Mouse (Mus musculus) midbrain, embryonic 16.5 days (tissue): Measurements from ENCODE around the gene Kif2a. TPM values are rescaled to one million over a fixed set of nuclear protein-coding genes. Genes with fewer than 3 reads are reported as not detected.
"Not testable (repeated sequence)": the region's sequence is repeated elsewhere in the genome, so short reads cannot be mapped to it uniquely, and the experiment has no call there.

Source experiments
- ATAC-seq: fragments of 200-750 bp; cut with Nextera tagmentation; 2 replicates; pipeline ENCODE4 v1.8.0; 2017; ENCODE audit warnings: moderate TSS enrichment
- H3K27ac ChIP-seq: fragments of 300-500 bp; sonication (generic); 2 replicates; pipeline ENCODE4 v1.5.1; 2014; ENCODE audit warnings: mild to moderate bottlenecking, low read length, mixed read lengths
- H3K27me3 ChIP-seq: fragments of 300-500 bp; sonication (generic); 2 replicates; pipeline ENCODE4 v1.6.1; 2014; ENCODE audit warnings: low read depth, low read length, mixed read lengths; ENCODE audit not compliant: control insufficient read depth, insufficient read depth
- H3K36me3 ChIP-seq: fragments of 300-500 bp; sonication (generic); 2 replicates; pipeline ENCODE4 v1.6.1; 2014; ENCODE audit warnings: mild to moderate bottlenecking, low read length, moderate library complexity, mixed read lengths; ENCODE audit not compliant: control insufficient read depth, insufficient read depth
- H3K4me1 ChIP-seq: fragments of 300-500 bp; sonication (generic); 2 replicates; pipeline ENCODE4 v1.6.1; 2014; ENCODE audit warnings: mild to moderate bottlenecking, low read length, mixed read lengths; ENCODE audit not compliant: control insufficient read depth, insufficient read depth
- H3K4me2 ChIP-seq: fragments of 300-500 bp; sonication (generic); 2 replicates; pipeline ENCODE4 v1.6.1; 2014; ENCODE audit warnings: mild to moderate bottlenecking, low read length, mixed read lengths
- H3K4me3 ChIP-seq: fragments of 300-500 bp; sonication (generic); 2 replicates; pipeline ENCODE4 v1.5.1; 2014; ENCODE audit warnings: low read depth, mild to moderate bottlenecking, low read length, moderate library complexity, mixed read lengths
- H3K9ac ChIP-seq: fragments of 300-500 bp; sonication (generic); 2 replicates; pipeline ENCODE4 v1.6.1; 2014; ENCODE audit warnings: low read depth, low read length, mixed read lengths
- H3K9me3 ChIP-seq: fragments of 300-500 bp; sonication (generic); replicated peaks from 2 replicates; pipeline ENCODE4 v1.6.1; 2014; ENCODE audit warnings: mild to moderate bottlenecking, low read length, mixed read lengths; ENCODE audit not compliant: control insufficient read depth, poor library complexity, severe bottlenecking
- WGBS: fragments of 180-500 bp; shearing (Covaris S2); extraction: QIAGEN DNeasy Blood & Tissue Kit; methylation state at CpG from one replicate; pipeline ENCODE4 v1.1.7; 2014; 5-methylcytosine and 5-hydroxymethylcytosine counted together
- polyA plus RNA-seq: library from polyadenylated mRNA; unstranded; fragments of >200 nt; fragmentation: Nextera tagmentation; extraction: Ambion mirVana; gene quantifications from 2 replicates; pipeline ENCODE4 v1.2.1, GENCODE M21; 2015

Gene Kif2a
- polyA plus RNA-seq, 1 experiment from 2014 or later = 42.8 TPM

DNA sequence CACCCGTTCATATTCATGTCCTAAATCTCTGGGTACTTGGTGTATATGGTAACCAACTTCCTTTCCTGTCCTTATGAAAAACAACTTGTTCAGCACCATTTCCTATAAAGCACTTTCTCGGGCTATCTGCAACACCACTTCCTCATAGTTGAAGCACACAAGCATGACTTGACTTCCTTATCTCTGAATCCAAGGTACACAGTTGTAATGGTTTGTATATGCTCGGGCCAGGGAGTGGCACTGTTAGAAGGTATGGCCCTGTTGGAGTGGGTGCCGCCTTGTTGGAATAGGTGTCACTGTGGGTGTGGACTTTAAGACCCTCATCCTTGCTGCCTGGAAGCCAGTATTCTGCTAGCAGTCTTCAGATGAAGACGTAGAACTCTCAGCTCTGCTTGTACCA is 23.3 kb downstream of the Kif2a start:
- Histone ChIP-seq H3K4me3 (no peak overlapping the region), H3K27me3 (no peaks in the 10 kb centered on the region), H3K27ac (no peak overlapping the region), H3K9ac (no peak overlapping the region), H3K4me2 (no peak overlapping the region), H3K4me1 (no peaks in the 10 kb centered on the region; the same call in 1 of the 2 replicates), H3K36me3 (no peaks in the 10 kb centered on the region), H3K9me3 (no peaks in the 10 kb centered on the region)
- no peak for ATAC-seq
- 95% methylated on average over 5 of the region's 5 CpGs for WGBS

DNA sequence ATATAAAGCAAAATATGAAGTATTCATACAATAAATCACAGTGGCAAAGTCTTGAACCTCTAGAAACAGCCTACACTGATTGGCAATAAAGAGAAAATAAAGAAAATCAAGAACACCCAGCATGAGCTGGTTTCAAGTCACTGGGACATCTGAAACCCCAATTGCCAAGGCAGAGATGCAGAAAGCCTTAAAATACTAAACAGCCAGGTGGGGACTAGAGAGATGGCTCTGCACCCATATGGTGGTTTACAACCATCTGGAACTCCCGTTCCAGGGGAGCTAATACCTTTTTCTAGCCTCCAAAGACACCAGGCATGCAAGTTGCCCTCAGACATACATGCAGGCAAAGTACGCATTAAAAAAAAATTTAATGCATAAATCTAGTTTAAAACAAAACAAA is 23.9 kb downstream of the Kif2a start:
- WGBS = 95% methylated on average over 2 of the region's 2 CpGs
- no peaks in the 10 kb centered on the region for H3K27me3 ChIP-seq
- ATAC-seq = no peak

DNA sequence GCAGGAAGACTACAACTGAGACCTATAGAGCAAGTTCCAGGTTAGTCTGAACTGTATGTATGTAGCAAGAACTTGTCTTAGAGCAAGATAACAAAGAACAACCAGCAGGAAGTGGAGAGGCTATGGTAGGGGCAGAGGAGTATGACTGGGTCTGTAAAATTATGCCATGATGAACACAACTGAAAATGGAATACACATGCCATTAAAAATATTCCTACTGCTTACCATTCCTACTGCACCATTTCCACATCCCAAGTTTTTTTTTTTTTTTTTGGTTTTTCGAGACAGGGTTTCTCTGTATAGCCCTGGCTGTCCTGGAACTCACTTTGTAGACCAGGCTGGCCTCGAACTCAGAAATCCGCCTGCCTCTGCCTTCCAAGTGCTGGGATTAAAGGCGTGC is 24.4 kb downstream of the Kif2a start:
- H3K4me3 ChIP-seq, H3K27me3 ChIP-seq, H3K4me2 ChIP-seq, H3K4me1 ChIP-seq, H3K36me3 ChIP-seq, H3K27ac ChIP-seq, ATAC-seq, H3K9me3 ChIP-seq, H3K9ac ChIP-seq: not testable (repeated sequence)
- WGBS = 96% methylated on average over 3 of the region's 4 CpGs

More for the DNA sequence above, 23.9 kb downstream of the Kif2a start:
- Histone ChIP-seq H3K4me3 (no peak overlapping the region), H3K9me3 (no peaks in the 10 kb centered on the region), H3K4me1 (no peaks in the 10 kb centered on the region; the same call in 1 of the 2 replicates), H3K36me3 (no peaks in the 10 kb centered on the region), H3K27ac (no peak overlapping the region), H3K4me2 (no peak overlapping the region), H3K9ac (no peak overlapping the region)

DNA sequence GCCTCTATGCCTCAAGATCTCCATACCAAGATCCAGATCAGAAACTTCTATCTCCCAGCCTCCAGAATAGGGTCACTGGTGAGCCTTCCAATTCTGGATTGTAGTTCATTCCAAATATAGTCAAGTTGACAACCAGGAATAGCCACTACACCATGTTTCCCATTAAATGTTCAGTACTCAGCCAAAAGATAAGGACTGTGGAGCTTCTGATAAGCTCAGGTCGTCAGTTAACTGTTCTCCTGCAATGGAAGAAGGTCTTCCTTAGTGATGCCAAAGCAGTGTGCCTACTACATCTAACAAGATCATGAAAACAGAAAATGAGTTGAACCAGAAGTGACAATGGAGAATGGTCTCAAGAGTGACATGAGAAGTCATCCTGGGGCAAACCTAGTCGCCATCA is 25.0 kb downstream of the Kif2a start:
- WGBS = 91% methylated on average over 2 of the region's 2 CpGs
- H3K4me2 ChIP-seq = no peak overlapping the region
- no peak overlapping the region for H3K27ac ChIP-seq
- no peaks in the 10 kb centered on the region; the same call in 1 of the 2 replicates for H3K4me1 ChIP-seq
- H3K36me3 ChIP-seq = no peaks in the 10 kb centered on the region
- no peak overlapping the region for H3K9ac ChIP-seq
- H3K4me3 ChIP-seq = no peak overlapping the region
- no peaks in the 10 kb centered on the region for H3K9me3 ChIP-seq
- no peak for ATAC-seq
- H3K27me3 ChIP-seq = no peaks in the 10 kb centered on the region

DNA sequence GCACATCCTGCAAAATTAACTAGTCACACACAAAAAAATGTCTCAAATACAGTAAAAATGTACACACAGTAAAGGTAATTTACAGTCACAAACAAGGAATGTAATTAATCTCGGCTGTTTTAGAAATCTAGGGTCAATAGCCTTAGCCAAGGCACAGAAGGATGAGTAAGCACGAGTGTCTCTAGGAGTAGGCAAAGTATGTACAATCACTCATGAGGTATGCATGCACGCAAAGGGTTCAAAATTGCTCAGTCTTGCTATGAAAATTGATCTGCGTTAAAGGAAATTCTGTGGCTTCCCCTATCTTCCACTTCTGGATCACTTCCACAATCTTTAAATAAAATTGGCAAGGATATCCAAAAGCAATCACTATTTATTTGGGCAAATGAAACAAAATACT is 60.4 kb downstream of the Kif2a start:
- Histone ChIP-seq H3K4me3 (no peak overlapping the region), H3K9ac (no peak overlapping the region), H3K27me3 (no peaks in the 10 kb centered on the region), H3K4me1 (no peaks in the 10 kb centered on the region), H3K9me3 (no peaks in the 10 kb centered on the region), H3K27ac (no peak overlapping the region), H3K4me2 (no peak overlapping the region), H3K36me3 (peaks cover 24% of the 10 kb centered on the region)
- 98% methylated on average over 4 of the region's 4 CpGs for WGBS
- no peak for ATAC-seq

DNA sequence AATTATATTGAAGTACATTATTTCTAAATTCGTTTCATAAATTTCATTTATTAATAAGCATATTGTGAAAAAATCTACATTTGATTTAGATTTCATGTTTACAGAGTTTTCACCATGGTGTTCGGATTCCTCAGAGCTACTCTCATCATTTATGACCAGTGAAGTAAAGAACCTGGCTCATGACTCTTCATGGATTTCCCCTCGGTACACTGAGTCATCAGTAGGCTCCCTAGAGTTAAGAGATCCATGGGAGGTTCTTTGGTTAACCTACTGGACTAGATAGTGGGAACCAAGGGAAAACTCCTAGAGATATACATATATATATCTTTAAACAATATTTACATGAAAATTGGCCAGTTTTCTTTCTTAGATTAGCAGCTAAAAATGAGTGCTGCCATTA is 61.4 kb downstream of the Kif2a start:
- H3K4me3 ChIP-seq = no peak overlapping the region
- H3K4me1 ChIP-seq = no peaks in the 10 kb centered on the region
- H3K9ac ChIP-seq = no peak overlapping the region
- H3K9me3 ChIP-seq = no peaks in the 10 kb centered on the region
- peaks cover 23% of the 10 kb centered on the region for H3K36me3 ChIP-seq
- WGBS = 93% methylated on average over 3 of the region's 3 CpGs
- H3K27me3 ChIP-seq = no peaks in the 10 kb centered on the region
- no peak overlapping the region for H3K27ac ChIP-seq
- ATAC-seq = no peak
- no peak overlapping the region for H3K4me2 ChIP-seq

DNA sequence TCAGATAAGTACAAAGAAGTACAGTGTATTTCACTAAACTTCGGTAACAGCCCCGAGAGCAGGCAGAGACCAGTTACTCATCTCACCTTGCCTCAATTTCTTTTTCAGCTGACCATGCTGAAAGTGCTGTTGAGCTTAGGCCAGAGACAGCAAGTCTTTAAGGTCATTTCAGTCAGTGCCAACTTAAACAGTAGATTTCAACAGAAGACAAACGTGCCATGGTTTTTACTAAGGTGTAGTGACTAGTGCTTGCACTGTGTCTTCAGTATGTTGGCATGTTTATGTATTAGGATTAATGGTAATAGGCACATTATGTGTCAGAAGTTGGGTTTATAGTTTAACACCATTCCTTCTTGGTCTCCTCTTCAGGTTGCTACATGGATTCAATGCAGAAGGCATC is 63.6 kb downstream of the Kif2a start:
- peaks cover 18% of the 10 kb centered on the region; the same call in 1 of the 2 replicates for H3K36me3 ChIP-seq
- WGBS = 89% methylated on average over 3 of the region's 3 CpGs
- ATAC-seq = no peak

DNA sequence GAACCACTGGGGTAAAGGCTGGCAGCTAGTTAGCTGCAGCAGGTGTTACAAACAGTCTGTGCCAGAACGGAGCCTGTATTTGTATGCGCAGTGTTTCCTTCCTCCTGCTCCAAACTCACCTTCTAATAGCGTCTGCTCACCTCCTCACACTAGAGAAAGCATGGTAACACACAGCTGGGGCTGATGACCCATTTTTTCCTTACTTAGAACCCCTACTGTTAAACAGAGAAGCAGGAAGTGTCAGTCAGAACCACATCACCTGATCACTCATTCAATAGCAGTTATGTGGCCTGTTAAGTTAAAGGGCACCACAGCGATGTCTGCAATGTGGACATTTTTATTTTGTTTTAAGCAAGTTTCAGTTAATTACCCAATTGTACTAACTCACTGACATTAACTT is 64.4 kb downstream of the Kif2a start:
- no peaks in the 10 kb centered on the region for H3K27me3 ChIP-seq
- ATAC-seq = no peak
- H3K9ac ChIP-seq = no peak overlapping the region
- H3K9me3 ChIP-seq = no peaks in the 10 kb centered on the region
- peaks cover 15% of the 10 kb centered on the region; the same call in 1 of the 2 replicates for H3K36me3 ChIP-seq
- no peak overlapping the region for H3K4me2 ChIP-seq
- H3K27ac ChIP-seq = no peak overlapping the region
- WGBS = 89% methylated on average over 4 of the region's 4 CpGs
- no peak overlapping the region for H3K4me3 ChIP-seq
- H3K4me1 ChIP-seq = no peaks in the 10 kb centered on the region

More for the DNA sequence above, 63.6 kb downstream of the Kif2a start:
- no peak overlapping the region for H3K27ac ChIP-seq
- H3K4me1 ChIP-seq = no peaks in the 10 kb centered on the region
- no peaks in the 10 kb centered on the region for H3K9me3 ChIP-seq
- no peak overlapping the region for H3K9ac ChIP-seq
- H3K27me3 ChIP-seq = no peaks in the 10 kb centered on the region
- no peak overlapping the region for H3K4me3 ChIP-seq
- no peak overlapping the region for H3K4me2 ChIP-seq

DNA sequence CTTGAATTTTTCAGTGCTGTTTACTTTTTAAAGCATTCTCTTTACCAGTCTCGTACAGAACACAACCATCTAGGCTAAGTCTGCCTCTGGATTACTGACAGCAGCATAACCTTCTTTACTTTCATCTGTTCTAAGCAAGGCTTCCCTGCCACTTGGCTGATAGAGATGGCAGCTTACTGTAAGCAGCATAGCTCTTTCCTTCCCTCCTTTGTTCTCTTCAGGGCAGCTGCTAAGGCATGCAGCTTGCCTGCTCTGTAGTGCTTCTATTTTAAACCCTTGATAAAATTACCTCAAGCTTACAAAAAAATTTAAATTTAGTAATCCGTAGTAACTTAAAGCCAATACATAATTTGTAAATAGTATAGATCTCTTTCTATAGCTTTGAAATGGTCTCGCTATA is 67.0 kb downstream of the Kif2a start:
- Histone ChIP-seq H3K4me3 (no peak overlapping the region), H3K4me2 (no peak overlapping the region), H3K36me3 (peaks cover 15% of the 10 kb centered on the region), H3K9me3 (no peaks in the 10 kb centered on the region), H3K4me1 (no peaks in the 10 kb centered on the region), H3K9ac (no peak overlapping the region), H3K27me3 (no peaks in the 10 kb centered on the region), H3K27ac (no peak overlapping the region)
- ATAC-seq = no peak
- 92% methylated on average over 3 of the region's 3 CpGs for WGBS
